Mouse (Mus musculus) ovary, postnatal 36 days (tissue): ENCODE results near the gene Asdurf.
"Not testable (repeated sequence)": the region's sequence is repeated elsewhere in the genome, so short reads cannot be mapped to it uniquely, and the experiment has no call there.

Experiments used
- DNase-seq: peaks from one replicate; pipeline ENCODE4 v3.0.0; 2022; ENCODE audit warnings: low spot score, mixed read lengths

Asdurf gene

GRCm38 (mm10) chr1:53352327-53353261, at the start of gene Asdurf, which contains the start of the genes Gm28551 and Asnsd1:
Asdurf (minus strand) TSS chr1:53352619.
Gm28551 (minus strand) TSS chr1:53352667.
Asnsd1 (minus strand) TSS chr1:53352752.
- DNase-seq, result peak; percentile 97

DNA sequence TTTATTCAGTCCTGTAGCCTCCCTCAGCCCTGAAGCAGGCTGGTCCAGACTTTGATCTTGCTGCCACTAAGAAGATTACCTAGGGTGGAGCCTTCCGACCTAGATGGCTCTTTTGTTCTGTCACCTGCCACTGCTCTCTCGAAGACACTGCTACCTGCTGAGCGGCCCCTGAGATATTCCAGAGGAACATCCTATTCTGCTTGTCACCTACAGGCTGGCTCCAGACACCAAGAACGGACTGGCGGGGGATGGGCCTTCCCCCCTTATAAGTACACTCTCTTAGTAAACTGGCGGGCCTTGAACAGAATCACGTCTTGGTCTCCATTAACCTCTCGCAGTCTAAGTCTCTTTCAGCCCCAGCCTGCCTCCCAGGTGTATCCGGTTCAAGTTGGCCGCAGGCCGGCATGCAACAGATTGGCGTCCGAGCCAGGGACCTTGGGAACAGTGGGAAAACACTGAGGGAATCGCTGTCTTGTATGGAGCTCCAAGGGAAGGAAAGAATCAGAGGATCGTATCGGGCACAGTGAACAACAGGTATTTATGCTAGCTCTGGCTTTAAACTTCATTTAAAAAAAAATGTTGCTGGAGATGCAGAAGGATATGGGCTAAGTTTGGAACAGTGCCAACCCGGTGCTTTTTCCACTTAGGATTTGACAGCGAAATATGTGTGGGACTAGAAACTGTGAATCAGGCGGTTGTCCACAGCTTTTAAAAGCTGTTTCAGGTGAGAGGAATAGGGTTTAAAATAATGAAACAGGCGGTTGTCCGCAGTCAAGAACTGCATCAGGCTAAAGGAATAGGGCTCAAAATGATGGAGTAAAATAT, 41.7 kb upstream of the Asdurf start:
- DNase-seq, result peak; percentile 7

DNA sequence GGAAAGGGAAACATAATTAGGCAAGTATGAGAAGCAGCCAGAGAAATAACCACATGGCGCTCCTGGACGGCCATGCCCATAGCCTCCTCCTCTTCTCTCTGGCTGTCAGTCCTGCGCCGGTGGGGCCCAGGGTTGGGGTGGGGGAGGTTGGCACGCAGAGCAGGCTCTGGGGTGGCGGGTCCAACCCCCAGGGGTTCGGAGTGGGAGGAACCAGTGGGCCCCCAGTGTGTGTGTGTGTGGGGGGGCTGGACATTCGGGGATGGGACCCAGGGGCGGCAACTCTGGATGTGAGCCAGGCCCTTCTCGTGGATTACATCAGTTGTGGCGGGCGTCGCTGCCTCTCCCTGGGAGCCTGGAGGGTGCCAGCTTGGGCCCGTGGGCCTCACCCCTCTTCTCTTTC, 36.3 kb upstream of the Asdurf start:
- no peak for DNase-seq

DNA sequence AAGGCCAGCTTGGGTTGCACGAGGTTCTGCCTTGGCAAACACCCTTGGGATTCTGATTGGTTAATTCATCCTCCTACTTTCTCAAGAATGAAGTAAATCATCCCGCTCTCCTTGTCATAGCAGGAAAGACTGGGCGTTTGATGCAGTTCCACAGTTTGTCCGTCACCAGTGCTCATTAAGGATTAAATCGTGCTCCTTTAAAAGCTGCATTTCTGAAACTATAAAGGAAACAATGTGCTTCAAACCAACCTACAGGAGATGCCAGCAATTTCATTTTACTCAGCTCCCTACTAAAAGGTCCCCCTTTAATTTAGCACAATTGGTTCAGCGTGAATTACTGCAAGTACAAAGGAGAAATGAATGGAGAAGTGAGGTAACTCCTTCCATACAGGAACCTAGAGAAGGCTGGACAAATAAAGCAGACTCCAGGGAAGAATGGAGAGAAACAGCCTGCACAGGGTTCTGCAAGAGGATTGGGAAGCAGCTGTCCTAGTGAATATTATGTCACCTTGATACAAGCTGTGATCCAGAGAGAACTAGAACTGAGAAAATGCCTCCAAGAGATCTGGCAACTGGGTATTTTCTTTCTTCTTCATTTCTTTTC, 31.8 kb upstream of the Asdurf start:
- no peak for DNase-seq

DNA sequence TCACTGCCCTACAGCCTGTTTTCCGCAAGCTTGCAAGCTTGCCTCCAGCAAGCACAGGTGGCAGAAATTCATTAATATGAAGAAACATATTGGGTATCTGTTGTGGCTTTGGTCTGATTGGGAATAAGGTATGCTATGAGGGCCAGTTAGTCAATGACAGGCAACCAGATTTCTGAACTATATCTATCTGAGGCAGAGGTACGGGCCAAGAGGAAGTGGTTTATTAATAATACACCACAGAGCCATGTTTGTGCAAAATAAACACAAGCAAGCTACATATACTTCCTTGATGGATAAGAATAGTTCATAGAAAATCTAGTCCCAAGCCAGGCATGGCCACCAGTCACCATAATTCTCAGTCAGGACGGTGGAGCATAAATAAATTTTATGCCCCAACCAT, 25.3 kb upstream of the Asdurf start:
- DNase-seq, result no peak

GRCm38 (mm10) chr1:53375965-53376364, 23.5 kb upstream of the Asdurf start:
- not testable (repeated sequence) for DNase-seq

GRCm38 (mm10) chr1:53358988-53359387, 6.6 kb upstream of the Asdurf start:
- DNase-seq, result no peak

DNA sequence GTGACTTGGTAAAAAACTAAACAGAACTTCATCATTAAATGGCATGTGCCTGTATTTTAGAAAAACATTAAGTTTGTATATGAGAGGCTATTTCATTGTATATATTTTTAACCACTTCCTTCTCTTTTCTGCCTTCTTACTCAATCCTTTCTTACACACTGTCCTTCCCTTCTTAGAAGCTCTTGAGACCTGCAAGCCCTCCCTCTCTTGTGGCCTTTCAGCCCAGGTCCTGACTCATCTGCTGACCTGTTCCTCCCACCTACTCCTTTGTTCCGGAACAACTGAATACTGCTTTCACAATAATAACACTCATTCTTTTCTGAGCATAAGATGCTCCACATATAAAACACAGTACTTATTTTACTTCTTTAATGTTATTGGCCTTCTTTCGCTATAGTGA, 11.3 kb downstream of the Asdurf start:
- no peak for DNase-seq

GRCm38 (mm10) chr1:53337403-53337802, 15.0 kb downstream of the Asdurf start:
- not testable (repeated sequence) for DNase-seq

- DNase-seq, result no peak
These were observed 17.0 kb downstream of the Asdurf start for GRCm38 (mm10) chr1:53335465-53335864.

GRCm38 (mm10) chr1:53333527-53333926, 18.9 kb downstream of the Asdurf start:
- DNase-seq, result not testable (repeated sequence)

- DNase-seq, result no peak
These were observed 27.5 kb downstream of the Asdurf start for GRCm38 (mm10) chr1:53324827-53325494.

DNA sequence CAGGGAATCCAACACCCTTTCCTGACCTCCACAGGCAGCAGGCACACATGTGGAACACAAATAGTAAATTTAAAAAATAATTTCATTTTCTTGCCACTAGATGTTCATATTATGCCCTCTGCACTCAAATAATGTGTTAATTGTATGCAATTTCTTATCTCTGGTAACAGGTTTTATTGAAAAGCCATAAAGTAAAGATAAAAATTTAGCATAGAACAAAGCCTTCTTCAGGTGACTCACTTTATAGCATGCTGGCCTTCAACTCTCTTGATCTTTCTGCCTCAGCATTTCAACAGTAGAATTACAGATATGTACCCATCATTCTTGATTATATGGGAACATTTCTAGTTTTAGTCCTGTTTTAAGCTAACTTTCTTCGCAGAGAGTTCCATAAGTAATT, 28.1 kb downstream of the Asdurf start:
- DNase-seq, result no peak

GRCm38 (mm10) chr1:53323254-53323653, 29.2 kb downstream of the Asdurf start:
- no peak for DNase-seq

DNA sequence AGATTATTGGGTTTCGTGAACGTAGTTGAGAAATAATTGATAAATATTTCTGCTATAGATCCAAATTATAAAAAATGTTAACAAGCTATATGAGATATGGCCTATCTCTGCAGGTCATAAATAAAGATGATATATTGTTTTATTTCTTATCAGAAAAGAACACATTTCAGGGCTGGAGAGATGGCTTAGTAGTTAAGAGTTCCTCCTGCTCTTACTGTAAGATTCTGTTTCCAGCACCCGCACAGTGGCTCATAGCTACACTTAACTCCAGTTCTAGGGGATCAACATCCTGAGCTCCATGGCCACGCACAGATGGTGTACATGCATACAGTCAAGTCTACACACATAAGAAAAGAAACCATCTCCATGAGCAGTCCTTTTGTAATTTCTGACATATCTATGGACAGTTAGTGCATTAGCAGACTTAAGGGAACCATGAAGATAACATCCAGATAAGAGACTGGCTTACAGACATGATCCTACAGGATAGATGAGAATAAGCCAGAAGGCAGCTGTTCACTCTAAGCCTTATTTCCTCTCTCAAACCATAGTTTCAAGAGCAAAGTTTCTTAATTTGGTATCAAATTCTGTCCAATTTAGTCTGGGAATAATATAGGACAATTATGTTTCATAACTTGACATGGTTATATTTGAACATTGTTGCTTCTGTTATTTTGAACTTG, 30.6 kb downstream of the Asdurf start:
- DNase-seq, result no peak

DNA sequence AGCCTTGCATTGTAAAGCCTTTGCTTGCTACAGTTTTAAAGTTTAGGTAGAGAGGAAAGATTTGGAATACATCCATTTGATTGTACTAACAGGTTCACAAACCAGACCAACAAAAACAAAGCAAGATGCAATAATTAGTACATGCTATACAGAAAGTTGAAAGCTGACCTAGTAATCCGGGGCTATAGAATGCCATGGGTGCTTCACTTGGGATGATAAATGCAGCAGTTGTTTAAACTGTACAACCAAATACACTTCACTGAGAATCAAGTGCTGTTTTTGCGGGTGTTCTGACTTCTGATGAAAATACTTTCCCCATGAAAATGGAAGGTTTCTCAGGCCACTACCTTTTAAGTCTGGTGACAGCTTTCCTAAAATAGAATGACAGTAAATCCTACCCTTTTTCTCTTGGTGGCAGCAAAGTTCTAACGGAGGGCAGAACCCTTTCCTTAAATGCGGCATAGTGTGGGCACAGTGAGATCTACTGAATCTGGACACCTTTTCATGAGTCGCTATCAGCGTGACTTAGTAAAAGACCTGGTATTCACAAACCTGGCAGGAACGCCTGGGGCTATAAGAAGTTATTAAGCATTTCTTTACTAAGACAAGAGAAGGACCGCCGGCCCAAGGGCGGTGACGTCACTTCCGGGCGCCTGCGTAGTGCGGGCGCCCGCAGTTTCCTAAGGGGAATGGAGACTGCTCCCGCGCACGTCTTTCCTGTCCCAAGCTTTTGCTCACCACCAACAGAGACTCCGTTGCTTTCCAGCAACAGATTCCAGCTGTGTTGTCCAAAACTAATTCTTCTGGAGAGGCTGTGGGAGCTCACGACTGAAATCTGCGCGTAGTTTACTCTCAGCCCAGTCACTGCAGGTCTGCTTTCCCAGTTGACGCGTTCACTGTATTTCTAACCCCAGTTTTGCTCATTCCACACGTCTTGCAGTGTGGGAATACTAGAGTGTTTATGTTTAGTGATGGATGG, 39.1 kb downstream of the Asdurf start, which contains the start of gene Osgepl1:
Gene Osgepl1, plus strand, starts transcription at position 636 of the 979 bp plus-strand sequence.
- DNase-seq, result peak; percentile 80

DNA sequence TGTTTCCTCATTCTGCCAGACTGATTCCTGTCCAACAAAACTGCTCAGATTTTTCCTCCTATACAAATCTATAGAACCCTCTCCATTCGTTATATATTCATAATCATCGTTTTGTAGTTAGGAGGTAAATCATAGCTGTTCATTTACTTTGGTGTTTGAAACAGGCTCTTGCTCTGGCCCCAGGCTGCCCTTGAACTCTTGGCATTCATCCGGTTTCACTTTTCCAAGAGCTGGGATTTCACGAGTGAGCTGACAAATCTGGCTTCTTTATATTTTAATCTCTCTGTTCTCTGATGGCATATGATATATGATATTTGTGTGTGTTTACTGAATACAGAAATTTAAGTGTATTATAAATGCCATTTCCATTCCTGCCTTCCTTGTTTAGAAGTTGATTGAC, 51.9 kb downstream of the Asdurf start:
- no peak for DNase-seq
